ENCODE assay signal across 7 mouse cellular contexts in genomic region chrX:160170150-160170549, GRCm38 (mm10). TPM values are rescaled to one million over a fixed set of nuclear protein-coding genes. Genes with fewer than 3 reads are reported as not detected.
DNase-seq lines count a peak whose midpoint lies in the region; ATAC-seq lines count a peak whose summit lies in the region.

No protein-coding gene starts in this region.

- ATAC-seq in limb, embryonic 11.5 days (ENCODE audit: insufficient number of reproducible peaks, low FRiP score, low TSS enrichment, low read depth): no peak

- H3K4me1 ChIP-seq in limb, embryonic 11.5 days (ENCODE audit: control insufficient read depth, insufficient read depth, low read length): no peaks in the 10 kb centered on the region

- H3K27me3 ChIP-seq in limb, embryonic 11.5 days (ENCODE audit: control insufficient read depth, insufficient read depth, low read length): no peaks in the 10 kb centered on the region

- H3K9ac ChIP-seq in limb, embryonic 11.5 days (ENCODE audit: low read length): no peak overlapping the region

- no peaks in the 10 kb centered on the region for H3K9me3 ChIP-seq in limb, embryonic 11.5 days (ENCODE audit: control insufficient read depth, low read length)

- no peaks in the 10 kb centered on the region for H3K36me3 ChIP-seq in limb, embryonic 11.5 days (ENCODE audit: control insufficient read depth, insufficient read depth, low read length)

- WGBS in limb, embryonic 11.5 days: 12% methylated on average over 2 of the region's 3 CpGs

- DNase-seq in ovary, postnatal 36 days (ENCODE audit: low spot score): peak; percentile 14
- DNase-seq in ovary, adult 18-20 months (ENCODE audit: low spot score): no peak
- peak; percentile 41 to 84 for DNase-seq in adrenal gland, adult (ENCODE audit: inconsistent age in 2 of 2, low spot score in 1 of 2)
- peak; percentile 69 for DNase-seq in embryo, embryonic 11 days
- DNase-seq in kidney, adult 8-10 months: peak; percentile 30 to 73
- peak; percentile 73 for DNase-seq in limb, embryonic 11.5 days (ENCODE audit: low spot score)
- DNase-seq in right cerebral cortex, adult 2 months (ENCODE audit: low spot score in 2 of 2): peak; percentile 72 to 74

- H3K27ac ChIP-seq in limb, embryonic 11.5 days (replicated peaks; ENCODE audit: low read depth, low read length): no peak overlapping the region

- H3K4me3 ChIP-seq in limb, embryonic 11.5 days (ENCODE audit: low read depth, low read length): no peak overlapping the region

- H3K4me2 ChIP-seq in limb, embryonic 11.5 days (ENCODE audit: low read depth, severe bottlenecking): no peak overlapping the region

RNA-seq across cellular contexts. Expression of gene Pdha1, which starts 31.9 kb away (rescaled TPM):
- polyA plus RNA-seq in limb, embryonic 11.5 days (2014; fragmentation: Nextera tagmentation; extraction: Ambion mirVana): 86.6 and 88.9 TPM in 2 replicates
